Mouse (Mus musculus) left cerebral cortex, postnatal 14 days (tissue): Measurements from ENCODE around the gene Eps8l1. TPM values are rescaled to one million over a fixed set of nuclear protein-coding genes. Genes with fewer than 3 reads are reported as not detected.
"Not testable (repeated sequence)": the region's sequence is repeated elsewhere in the genome, so short reads cannot be mapped to it uniquely, and the experiment has no call there.

ENCODE experiments used
- DNase-seq, 2 experiments: peaks; one replicate each; pipeline ENCODE4 v3.0.0; 2021 to 2022; ENCODE audit warnings: low spot score in 2 of 2, mixed read lengths in 1 of 2
- intact Hi-C: fragments of 180-260 bp; cut with DNase I; formaldehyde crosslinking; loops from one replicate; pipeline ENCODE4 v1.15.1; 2025
- microRNA-seq, 2 experiments: library from miRNA; unstranded; fragments of <30 nt; microRNA quantifications; one replicate each; pipeline ENCODE4 v1.2.0; 2022
- total RNA-seq, 2 experiments: library from RNA; stranded (reverse); gene quantifications; 2 replicates each; pipeline ENCODE4 v1.2.3; 2021

Gene Eps8l1
- total RNA-seq, 2 experiments from 2014 or later, result 3.3 to 5.1 TPM

DNA sequence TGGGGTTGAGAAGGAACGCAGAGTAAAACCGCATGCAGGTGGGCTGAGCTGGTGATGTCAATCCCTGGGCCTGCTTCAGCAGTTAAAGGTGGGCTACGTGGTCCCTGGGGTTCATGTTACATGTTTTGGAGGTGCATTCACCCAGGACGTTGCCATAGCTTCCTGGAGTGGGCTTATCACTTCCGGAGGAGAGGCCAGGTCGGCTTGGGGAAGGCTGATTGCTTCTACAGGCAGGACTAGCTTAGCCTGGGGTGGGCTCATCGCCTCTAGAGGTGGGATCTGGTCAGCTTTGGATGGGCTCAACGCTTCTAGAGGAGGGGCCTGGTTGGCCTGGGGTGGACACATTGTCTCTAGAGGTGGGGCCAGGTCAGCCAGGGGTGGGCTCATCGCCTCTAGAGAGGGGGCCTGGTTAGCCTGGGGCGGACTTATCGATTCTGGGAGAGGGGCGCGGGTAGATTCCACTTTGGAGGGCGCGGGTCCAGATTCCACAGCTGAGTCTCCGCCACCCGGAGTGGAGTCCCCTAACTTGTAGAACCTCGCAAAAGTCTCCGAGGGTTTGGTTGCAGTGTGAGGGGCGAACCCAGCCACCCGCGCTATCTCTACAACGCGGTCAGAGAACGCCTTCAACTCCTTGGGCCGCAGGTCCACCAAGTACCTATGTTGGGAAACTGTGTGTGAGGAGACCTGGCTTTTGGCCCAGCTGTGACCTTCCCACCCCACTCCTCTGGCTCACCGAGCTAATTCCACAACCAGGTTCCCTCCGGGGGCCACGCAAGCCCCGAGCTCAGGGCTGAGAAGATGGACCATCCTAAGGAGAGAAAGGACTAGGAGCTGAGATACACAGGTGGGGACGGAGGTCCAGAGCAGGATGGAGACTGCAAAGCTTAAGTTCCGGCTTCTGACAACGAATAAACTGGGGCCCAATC, 63.0 kb downstream of the Eps8l1 start:
- DNase-seq, result no peak
- intact Hi-C loops, result no loop called here

DNA sequence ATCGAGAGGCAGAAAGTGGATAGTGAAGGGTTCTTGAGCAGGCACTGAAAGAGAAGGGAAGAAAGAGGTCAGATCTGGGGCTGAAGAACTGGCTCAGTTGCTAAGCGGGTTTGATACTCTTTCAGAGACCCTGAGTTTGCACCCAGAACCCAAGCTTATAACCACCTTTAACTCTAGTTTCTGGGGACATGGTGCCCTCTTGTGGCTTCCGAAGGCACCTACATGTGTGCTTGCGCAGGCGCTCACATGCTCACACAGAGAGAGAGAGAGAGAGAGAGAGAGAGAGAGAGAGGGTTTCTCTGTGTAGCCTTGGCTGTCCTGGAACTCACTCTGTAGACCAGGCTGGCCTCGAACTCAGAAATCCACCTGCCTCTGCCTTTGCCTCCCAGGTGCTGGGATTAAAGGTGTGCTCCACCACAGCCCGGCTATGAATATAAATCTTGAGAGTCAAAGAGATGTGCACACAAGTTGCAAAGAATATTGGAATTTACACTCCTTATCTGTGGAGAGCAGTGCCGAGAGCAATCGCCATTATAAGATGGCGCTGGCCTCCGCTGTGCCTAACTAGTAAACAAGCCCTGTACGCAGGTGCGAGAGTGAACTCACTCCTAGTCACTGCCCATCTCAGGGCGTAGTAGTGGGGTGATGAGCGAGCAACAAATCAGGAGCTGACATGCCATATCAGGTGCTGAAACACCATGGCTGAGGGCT, 63.9 kb downstream of the Eps8l1 start, which contains the start of gene Tnni3:
Tnni3 (minus strand) TSS at position 18 of the 711 bp plus-strand sequence.
- peak; percentile 49 to 54 for DNase-seq
- intact Hi-C loops, result not testable (repeated sequence)

DNA sequence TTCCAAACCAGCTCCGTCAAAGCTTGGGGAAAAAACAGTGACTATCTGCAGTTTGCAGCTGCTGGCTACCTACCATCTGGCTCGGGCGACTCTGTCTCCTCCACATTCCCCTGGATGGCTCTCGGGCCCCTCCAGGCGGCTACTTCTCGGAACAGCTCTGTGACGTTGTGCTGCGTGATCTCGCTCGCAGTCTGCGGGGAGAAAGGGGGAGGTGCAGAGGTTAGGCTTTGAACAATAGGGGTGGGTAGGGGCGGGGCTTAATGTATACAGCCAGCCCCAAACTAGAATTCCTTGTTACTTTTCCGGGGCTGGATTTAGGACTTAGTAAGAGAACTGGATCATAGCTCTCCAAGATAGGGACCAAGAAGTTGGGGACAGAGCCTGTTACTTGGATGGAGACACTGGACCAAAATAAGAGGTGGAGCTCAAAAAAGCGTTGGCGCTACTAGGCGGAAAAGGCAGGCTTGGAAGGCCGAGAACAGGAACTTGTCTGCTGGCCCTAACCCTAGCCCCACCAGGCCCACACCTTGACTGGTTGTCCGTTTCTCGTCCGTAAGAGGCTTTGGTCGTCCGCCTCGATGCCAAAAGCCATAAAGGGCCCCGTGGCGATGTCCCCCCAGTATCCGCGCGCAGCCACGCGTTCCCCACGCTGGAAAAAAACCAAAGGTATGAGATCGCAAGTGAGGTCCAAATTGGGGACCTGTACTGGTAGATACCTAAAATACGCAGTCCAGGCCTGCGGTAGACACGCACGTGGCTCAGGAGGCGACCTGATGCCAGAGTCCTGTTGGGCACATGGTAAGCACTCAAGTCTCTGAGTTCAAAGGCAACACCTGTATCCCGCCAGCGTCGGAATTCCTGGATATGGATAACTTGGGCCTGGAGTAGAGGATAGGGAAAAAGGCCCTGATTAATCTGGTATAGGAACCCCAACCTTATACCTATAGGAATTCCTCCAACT, 66.1 kb downstream of the Eps8l1 start:
- intact Hi-C loops, result no loop called here
- peak; percentile 73 to 88 for DNase-seq

DNA sequence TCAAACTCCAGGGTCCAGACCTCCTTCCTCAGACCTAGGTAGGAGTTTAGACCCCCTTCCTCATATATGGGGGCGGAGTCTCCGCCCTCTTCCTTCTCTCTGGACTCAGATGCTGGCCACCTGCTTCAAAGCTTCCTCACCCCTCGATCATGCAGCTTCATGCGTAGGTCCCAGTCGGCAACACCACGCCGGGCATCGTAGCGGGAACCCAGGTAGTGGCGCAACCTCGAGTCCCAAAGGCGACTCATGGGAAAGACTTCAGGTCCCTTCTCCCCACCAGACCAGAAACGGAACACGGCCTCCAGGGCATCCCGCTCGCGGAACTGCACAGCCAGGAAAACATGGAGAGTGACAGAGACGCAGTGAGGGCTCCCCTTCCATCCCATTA, 66.8 kb downstream of the Eps8l1 start:
- intact Hi-C loops, result no loop called here
- DNase-seq, result no peak

Small RNAs within 50 kb of the gene (microRNA-seq; reads per million reads assigned to microRNA genes)
- 0 reads per million in 2 experiments for gene Gm24605

Other genes with a start within 250 kb of the Eps8l1 start
- not detected for gene Lilra5, start 222.9 kb upstream of the Eps8l1 start, total RNA-seq
- gene Ncr1, start 123.0 kb upstream of the Eps8l1 start, total RNA-seq, result not detected
- under 1 TPM in 1 of 2 experiments, not detected in 1; 0.13 TPM for gene Gp6, start 62.9 kb upstream of the Eps8l1 start, total RNA-seq
- gene Rdh13, start 15.0 kb upstream of the Eps8l1 start, total RNA-seq, result 10 to 100 TPM; 27.1 to 29.4 TPM
- gene Ppp1r12c, start 41.0 kb downstream of the Eps8l1 start, total RNA-seq, result 100 to 1,000 TPM; 117 to 128 TPM
- 1 to 10 TPM; 2.7 to 4.3 TPM for gene Tnnt1, start 55.7 kb downstream of the Eps8l1 start, total RNA-seq
- under 1 TPM in 1 of 2 experiments, not detected in 1; 0.55 TPM for gene Tnni3, start 63.6 kb downstream of the Eps8l1 start, total RNA-seq
- gene Dnaaf3, start 71.8 kb downstream of the Eps8l1 start, total RNA-seq, result under 1 TPM; 0.31 to 0.34 TPM
- 100 to 1,000 TPM; 241 to 259 TPM for gene Syt5, start 86.9 kb downstream of the Eps8l1 start, total RNA-seq
- under 1 TPM; 0.57 to 0.93 TPM for gene Ptprh, start 143.4 kb downstream of the Eps8l1 start, total RNA-seq
- 10 to 100 TPM; 10.8 to 10.9 TPM for gene Tmem86b, start 170.7 kb downstream of the Eps8l1 start, total RNA-seq
- gene Ppp6r1, start 198.3 kb downstream of the Eps8l1 start, total RNA-seq, result 100 to 1,000 TPM; 132 to 135 TPM
- gene Hspbp1, start 224.4 kb downstream of the Eps8l1 start, total RNA-seq, result 100 to 1,000 TPM; 102 to 108 TPM
- 100 to 1,000 TPM; 330 to 331 TPM for gene Brsk1, start 229.9 kb downstream of the Eps8l1 start, total RNA-seq